Mouse (Mus musculus) forebrain, embryonic 12.5 days (tissue): Measurements from ENCODE around the gene Thnsl2. TPM values are rescaled to one million over a fixed set of nuclear protein-coding genes. Genes with fewer than 3 reads are reported as not detected.

Experiments used
- ATAC-seq: fragments of 200-750 bp; cut with Nextera tagmentation; 2 replicates; pipeline ENCODE4 v1.8.0; 2017; ENCODE audit warnings: moderate TSS enrichment; ENCODE audit not compliant: low FRiP score
- H3K27ac ChIP-seq: fragments of 300-500 bp; sonication (generic); 2 replicates; pipeline ENCODE4 v1.5.1; 2016; ENCODE audit warnings: mild to moderate bottlenecking
- H3K27me3 ChIP-seq: fragments of 300-500 bp; sonication (generic); 2 replicates; pipeline ENCODE4 v1.6.1; 2016; ENCODE audit warnings: mild to moderate bottlenecking
- H3K36me3 ChIP-seq: fragments of 300-500 bp; sonication (generic); replicated peaks from 2 replicates; pipeline ENCODE4 v1.6.1; 2016; ENCODE audit warnings: mild to moderate bottlenecking
- H3K4me1 ChIP-seq: fragments of 300-500 bp; sonication (generic); 2 replicates; pipeline ENCODE4 v1.6.1; 2016
- H3K4me2 ChIP-seq: fragments of 300-500 bp; sonication (generic); 2 replicates; pipeline ENCODE4 v1.6.1; 2016; ENCODE audit warnings: mild to moderate bottlenecking, moderate library complexity
- H3K4me3 ChIP-seq: fragments of 300-500 bp; sonication (generic); replicated peaks from 2 replicates; pipeline ENCODE4 v1.5.1; 2016; ENCODE audit warnings: mild to moderate bottlenecking
- H3K9ac ChIP-seq: fragments of 300-500 bp; sonication (generic); 2 replicates; pipeline ENCODE4 v1.6.1; 2016; ENCODE audit warnings: mild to moderate bottlenecking
- H3K9me3 ChIP-seq: fragments of 300-500 bp; sonication (generic); 2 replicates; pipeline ENCODE4 v1.6.1; 2016
- WGBS: fragments of 180-500 bp; shearing (Covaris S2); methylation state at CpG from one replicate; pipeline ENCODE4 v1.1.7; 2016; 5-methylcytosine and 5-hydroxymethylcytosine counted together
- polyA plus RNA-seq: library from polyadenylated mRNA; unstranded; fragments of >200 nt; fragmentation: Nextera tagmentation; extraction: Ambion mirVana; gene quantifications from 2 replicates; pipeline ENCODE4 v1.2.1, GENCODE M21; 2016

Gene Thnsl2
- polyA plus RNA-seq, 1 experiment from 2014 or later: 3.4 TPM

DNA sequence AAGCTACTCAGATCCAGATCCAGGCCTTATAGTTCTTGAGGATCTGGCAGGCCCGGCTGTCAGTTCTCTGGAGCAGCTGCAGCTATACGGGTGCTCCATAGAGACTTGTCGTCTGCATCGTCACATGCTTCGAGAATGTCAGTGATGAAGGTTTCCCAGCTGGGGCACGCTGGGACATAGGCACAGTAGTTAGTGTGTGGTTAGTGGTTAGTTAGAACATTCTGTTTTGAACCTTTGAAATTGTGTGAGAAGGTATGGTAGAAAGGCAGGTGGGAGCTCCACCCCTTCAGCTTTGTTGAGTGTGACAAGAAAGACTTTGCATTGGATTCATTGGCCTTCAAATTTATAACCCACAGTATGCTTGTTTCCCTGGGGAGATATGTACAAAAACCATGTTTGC is 10.6 kb upstream of the Thnsl2 start:
- H3K9ac ChIP-seq: no peak overlapping the region
- H3K9me3 ChIP-seq: 0 out of 2 replicates have a peak, but pooled peaks cover 3% of the 10 kb centered on the region
- ATAC-seq: no peak
- no peak overlapping the region for H3K4me2 ChIP-seq
- H3K36me3 ChIP-seq: no peaks in the 10 kb centered on the region
- H3K4me3 ChIP-seq: no peak overlapping the region
- no peaks in the 10 kb centered on the region for H3K27me3 ChIP-seq
- no peaks in the 10 kb centered on the region for H3K4me1 ChIP-seq
- H3K27ac ChIP-seq: no peak overlapping the region
- WGBS: 87% methylated on average over 6 of the region's 6 CpGs

DNA sequence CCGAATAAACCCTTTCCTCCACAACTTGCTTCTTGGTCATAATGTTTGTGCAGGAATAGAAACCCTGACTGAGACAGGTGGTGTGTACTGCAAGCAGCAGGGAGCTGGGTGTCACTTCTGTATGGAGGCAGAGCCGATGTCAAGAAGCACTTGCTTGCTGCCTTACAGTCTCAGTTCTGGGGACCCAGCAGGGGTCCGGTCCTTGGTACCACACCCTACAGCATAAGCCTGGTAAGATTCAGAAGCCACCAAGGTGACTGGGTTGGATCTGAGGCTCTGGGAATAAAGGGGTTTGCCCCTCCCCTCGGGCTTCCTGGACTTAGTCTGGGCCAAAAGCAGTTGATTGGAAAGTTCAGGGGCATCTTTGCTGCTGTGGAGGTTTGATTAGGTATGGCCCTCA is 9.2 kb upstream of the Thnsl2 start:
- Histone ChIP-seq H3K4me1 (no peaks in the 10 kb centered on the region), H3K9me3 (0 out of 2 replicates have a peak, but pooled peaks cover 2% of the 10 kb centered on the region), H3K36me3 (no peaks in the 10 kb centered on the region), H3K9ac (no peak overlapping the region), H3K4me2 (no peak overlapping the region), H3K27me3 (no peaks in the 10 kb centered on the region), H3K27ac (no peak overlapping the region), H3K4me3 (no peak overlapping the region)
- 93% methylated on average over 4 of the region's 4 CpGs for WGBS
- no peak for ATAC-seq

DNA sequence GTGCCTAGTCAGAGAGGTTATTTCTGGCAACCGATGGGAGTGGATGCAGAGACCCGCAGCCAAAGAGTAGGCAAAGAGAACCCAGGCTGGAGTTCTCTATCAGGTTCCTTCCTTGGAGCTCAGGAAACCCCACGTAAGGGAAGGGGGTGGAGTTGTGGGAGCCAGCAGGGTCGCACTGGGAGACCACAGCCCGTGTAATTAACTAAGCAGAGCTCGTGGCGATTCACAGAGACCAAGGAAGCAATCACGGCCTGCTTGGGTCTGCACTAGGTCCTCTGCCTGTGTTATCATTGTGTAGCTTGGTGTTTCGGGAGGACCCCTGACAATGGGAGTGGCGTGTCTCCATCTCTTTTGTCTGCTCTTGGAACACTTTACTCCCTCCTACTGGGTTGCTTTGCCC is 6.9 kb upstream of the Thnsl2 start:
- Histone ChIP-seq H3K27ac (no peak overlapping the region), H3K9me3 (no peaks in the 10 kb centered on the region), H3K36me3 (no peaks in the 10 kb centered on the region), H3K4me1 (no peaks in the 10 kb centered on the region), H3K4me2 (no peak overlapping the region), H3K4me3 (no peak overlapping the region), H3K27me3 (no peaks in the 10 kb centered on the region), H3K9ac (no peak overlapping the region)
- 25% methylated on average over 10 of the region's 10 CpGs for WGBS
- ATAC-seq: no peak

DNA sequence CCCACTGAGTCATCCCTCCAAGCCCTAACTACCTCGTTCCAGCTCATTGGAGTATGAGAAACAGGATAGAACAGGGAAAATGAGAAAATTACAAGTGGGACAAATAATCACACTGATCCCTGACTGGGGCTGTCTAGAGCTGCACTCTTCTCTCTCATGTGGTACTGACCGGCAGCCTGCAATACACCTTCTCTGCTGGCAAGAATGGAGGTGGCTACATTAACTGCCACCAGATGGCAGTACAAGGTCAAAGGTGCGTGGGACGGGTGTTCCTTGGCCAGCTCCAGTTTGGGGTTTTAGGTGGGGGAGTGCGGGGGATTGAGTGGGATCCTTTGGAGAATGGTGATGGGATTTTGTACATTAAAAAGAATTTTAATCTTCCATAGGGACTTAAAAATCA is 5.3 kb upstream of the Thnsl2 start:
- no peak overlapping the region for H3K27ac ChIP-seq
- H3K4me1 ChIP-seq: no peaks in the 10 kb centered on the region
- H3K9ac ChIP-seq: no peak overlapping the region
- no peaks in the 10 kb centered on the region; the same call in 1 of the 2 replicates for H3K27me3 ChIP-seq
- no peaks in the 10 kb centered on the region for H3K9me3 ChIP-seq
- no peak overlapping the region for H3K4me3 ChIP-seq
- no peak overlapping the region for H3K4me2 ChIP-seq
- no peaks in the 10 kb centered on the region for H3K36me3 ChIP-seq
- ATAC-seq: peak; percentile 49; the same call in 1 of the 2 replicates
- WGBS: 14% methylated on average over 5 of the region's 5 CpGs

DNA sequence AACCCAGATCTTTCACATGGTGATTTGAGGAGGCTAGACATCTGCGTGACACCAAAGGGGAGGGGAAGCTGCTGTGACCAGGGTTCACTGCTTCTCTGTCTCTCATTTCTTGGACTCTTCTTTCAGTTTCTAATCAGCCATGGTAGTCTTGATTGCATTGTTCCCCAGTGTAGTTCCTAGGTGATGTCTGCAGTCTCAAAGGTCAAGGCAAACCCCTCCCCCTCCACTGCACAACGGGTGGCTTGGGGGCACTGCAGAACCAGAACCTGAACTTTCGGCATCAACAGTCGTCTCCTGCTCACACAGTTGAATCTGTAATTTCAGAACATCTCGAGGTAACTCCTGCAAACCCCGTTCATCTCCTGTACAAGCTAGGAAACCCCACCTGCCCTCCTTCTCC is 4.1 kb upstream of the Thnsl2 start:
- Histone ChIP-seq H3K4me2 (no peak overlapping the region), H3K36me3 (no peaks in the 10 kb centered on the region), H3K4me3 (no peak overlapping the region), H3K9me3 (no peaks in the 10 kb centered on the region), H3K27me3 (no peaks in the 10 kb centered on the region; the same call in 1 of the 2 replicates), H3K4me1 (no peaks in the 10 kb centered on the region), H3K27ac (no peak overlapping the region), H3K9ac (no peak overlapping the region)
- no peak for ATAC-seq
- WGBS: 77% methylated on average over 6 of the region's 6 CpGs

DNA sequence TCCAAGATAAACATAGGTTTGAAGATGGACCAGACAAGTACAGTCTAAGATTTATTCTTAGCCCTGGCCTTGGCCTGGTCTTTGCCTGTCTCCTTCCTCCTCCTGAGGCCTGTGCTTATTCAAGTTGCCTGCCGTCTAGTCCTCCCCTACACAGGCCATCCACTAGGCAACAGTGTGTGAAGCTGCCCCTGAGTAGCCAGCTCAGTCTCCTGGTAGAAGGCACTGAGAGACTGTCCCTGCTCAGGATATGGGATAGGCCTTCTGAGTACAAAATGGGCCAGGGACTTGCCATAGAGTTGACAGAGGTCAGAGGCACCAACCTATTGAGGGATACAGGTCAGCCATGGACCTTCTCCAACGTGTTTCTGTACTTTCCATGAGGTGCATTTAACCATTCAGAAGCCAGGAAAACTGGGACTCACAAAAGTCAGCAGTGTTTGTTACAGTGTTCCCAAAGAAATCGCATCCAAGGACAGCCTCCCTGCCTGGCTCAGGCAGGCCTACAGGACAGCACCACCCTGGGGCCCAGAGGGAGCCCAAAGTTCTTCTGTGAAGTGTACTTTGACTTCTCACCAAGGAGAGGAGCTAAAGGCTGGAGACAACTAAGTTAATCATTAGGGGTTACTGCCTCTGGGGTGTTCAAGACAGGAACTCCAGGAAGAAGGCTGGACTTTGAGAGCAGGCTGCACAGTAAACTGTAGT is 1.2 kb upstream of the Thnsl2 start:
- Histone ChIP-seq H3K9ac (no peak overlapping the region), H3K27me3 (peaks cover 4% of the 10 kb centered on the region), H3K4me2 (no peak overlapping the region), H3K36me3 (no peaks in the 10 kb centered on the region), H3K4me3 (no peak overlapping the region), H3K4me1 (no peaks in the 10 kb centered on the region), H3K27ac (no peak overlapping the region), H3K9me3 (no peaks in the 10 kb centered on the region)
- 61% methylated on average over 3 of the region's 3 CpGs for WGBS
- ATAC-seq: no peak

DNA sequence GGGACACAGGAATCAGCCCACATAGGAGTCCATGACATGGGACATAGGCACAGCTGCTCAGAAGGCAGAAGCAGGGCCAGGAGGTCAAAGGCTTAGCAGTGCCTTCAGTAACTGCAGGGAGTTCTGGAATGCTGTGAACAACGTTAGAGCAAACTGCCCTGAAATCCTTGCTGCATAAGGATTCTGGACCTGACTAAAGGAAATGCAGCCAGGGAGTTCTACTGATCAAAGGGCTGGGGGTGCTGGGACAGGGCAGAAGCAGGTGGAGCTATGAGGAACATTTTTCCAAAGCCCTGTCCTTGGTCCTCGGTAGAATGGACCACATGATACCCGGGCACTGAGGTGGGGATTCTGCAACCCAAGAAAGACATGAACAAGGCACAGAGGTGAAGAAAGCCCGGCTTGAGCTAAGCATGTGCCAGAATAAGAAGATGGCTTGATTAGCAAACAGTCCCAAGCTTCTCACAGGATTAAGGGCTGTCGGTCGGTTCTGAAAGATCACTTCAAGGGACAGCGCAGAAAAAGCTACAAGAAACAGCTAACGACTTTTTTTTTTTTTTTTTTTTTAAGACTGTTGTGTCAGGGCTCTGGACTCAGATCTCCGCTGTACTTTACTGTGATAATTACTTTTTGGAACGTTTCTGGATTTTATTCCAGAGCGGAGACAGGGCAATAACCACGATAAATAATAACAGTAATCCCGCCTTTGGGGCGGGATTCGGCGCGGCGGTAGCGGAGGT is 915 bp downstream of the Thnsl2 start:
- H3K4me2 ChIP-seq: peak overlapping the region; percentile 84
- H3K9ac ChIP-seq: peak overlapping the region; percentile 72
- H3K9me3 ChIP-seq: no peaks in the 10 kb centered on the region
- H3K4me1 ChIP-seq: no peaks in the 10 kb centered on the region
- H3K36me3 ChIP-seq: no peaks in the 10 kb centered on the region
- H3K27me3 ChIP-seq: peaks cover 4% of the 10 kb centered on the region
- H3K4me3 ChIP-seq: peak overlapping the region; percentile 58
- ATAC-seq: no peak
- 2% methylated on average over 19 of the region's 19 CpGs for WGBS
- H3K27ac ChIP-seq: no peak overlapping the region

DNA sequence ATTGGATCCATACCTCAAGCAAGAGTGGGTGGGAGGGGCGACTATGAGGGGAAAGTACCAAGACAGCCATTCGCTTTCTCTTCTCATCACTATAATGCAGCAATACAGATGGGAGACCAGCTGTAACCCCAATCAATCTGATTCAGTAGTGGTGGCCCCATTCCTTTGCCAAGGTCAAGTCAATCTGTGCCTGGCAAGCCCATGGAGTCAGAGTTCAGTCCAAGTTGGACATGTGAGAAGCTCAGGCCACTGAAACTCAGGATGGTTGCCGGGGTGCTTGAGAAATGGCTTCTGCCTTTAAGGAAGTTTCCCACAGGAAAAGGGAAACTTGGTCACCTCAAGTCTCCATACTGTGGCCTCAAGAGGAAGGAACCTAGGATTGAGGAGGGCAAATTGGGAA is 9.2 kb downstream of the Thnsl2 start:
- H3K4me3 ChIP-seq: no peak overlapping the region
- no peak overlapping the region for H3K4me2 ChIP-seq
- 84% methylated on average over 3 of the region's 3 CpGs for WGBS
- no peak overlapping the region for H3K9ac ChIP-seq
- H3K27ac ChIP-seq: no peak overlapping the region
- H3K4me1 ChIP-seq: no peaks in the 10 kb centered on the region
- no peaks in the 10 kb centered on the region for H3K27me3 ChIP-seq
- H3K36me3 ChIP-seq: no peaks in the 10 kb centered on the region
- H3K9me3 ChIP-seq: no peaks in the 10 kb centered on the region
- ATAC-seq: no peak

DNA sequence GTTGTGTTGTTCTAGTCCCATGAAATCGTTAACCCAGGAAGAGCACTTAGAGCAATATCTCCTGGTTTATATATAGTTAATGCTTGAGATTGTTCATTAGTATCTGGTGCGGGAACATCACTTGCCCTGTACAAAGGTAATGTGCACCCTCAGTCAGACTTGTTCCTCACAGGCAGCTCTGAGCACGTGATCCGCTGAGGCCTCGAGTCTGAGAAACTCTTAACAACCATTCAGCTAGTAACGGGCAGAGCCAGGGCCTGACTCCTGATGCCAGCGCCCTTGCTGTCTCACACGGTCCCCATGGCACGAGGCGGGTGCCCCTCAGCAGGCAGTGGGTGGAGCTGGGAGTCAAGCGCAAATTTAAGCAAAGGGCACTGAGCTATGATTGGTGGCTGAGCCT is 10.7 kb downstream of the Thnsl2 start:
- H3K4me3 ChIP-seq: no peak overlapping the region
- no peaks in the 10 kb centered on the region for H3K27me3 ChIP-seq
- no peaks in the 10 kb centered on the region for H3K9me3 ChIP-seq
- ATAC-seq: no peak
- no peaks in the 10 kb centered on the region for H3K4me1 ChIP-seq
- WGBS: 79% methylated on average over 11 of the region's 11 CpGs
- no peak overlapping the region for H3K27ac ChIP-seq
- no peak overlapping the region for H3K4me2 ChIP-seq
- no peaks in the 10 kb centered on the region for H3K36me3 ChIP-seq
- no peak overlapping the region for H3K9ac ChIP-seq

DNA sequence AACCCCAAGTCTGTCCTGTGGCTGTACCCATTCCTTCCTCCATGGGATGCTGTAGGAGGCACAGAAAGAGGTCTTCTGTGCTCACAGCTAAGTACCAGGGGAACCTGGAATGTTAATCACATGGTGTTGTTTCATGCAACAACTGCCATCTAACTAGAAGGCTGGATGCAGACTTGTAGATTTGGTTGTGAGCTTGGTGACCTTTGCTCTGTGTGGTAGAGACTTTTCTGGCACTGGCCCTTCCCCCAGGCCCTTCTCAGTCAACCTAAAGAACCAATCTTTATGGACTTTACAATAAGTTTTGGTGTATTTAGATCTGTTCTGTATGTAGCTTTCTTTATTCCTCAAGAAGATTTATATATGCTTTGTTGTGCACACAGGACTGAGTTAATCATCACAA is 13.2 kb downstream of the Thnsl2 start:
- Histone ChIP-seq H3K4me2 (no peak overlapping the region), H3K27me3 (no peaks in the 10 kb centered on the region), H3K27ac (no peak overlapping the region), H3K9ac (no peak overlapping the region), H3K9me3 (no peaks in the 10 kb centered on the region), H3K4me1 (no peaks in the 10 kb centered on the region), H3K36me3 (no peaks in the 10 kb centered on the region), H3K4me3 (no peak overlapping the region)
- no peak for ATAC-seq

DNA sequence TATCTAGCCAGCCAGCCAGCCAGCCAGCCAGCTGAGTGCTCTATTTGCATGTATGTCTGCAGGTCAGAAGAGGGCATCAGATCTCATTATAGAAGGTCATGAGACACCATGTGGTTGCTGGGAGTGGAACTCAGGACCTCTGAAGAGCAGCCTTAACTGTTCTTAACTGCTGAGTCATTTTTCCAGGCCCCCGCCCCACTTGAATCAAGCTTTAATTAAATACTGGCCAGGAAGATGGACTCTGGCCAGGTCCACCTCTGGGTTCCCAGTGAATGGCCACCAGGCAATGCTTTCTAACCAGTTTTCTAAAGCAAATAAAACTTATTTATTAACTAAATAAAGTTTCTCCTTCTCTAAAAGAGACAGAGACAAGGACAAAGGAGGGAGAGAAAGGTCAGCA is 14.0 kb downstream of the Thnsl2 start:
- H3K4me1 ChIP-seq: no peaks in the 10 kb centered on the region
- H3K9ac ChIP-seq: no peak overlapping the region
- WGBS: 85% methylated on average over 1 of the region's 1 CpGs
- no peak for ATAC-seq
- no peak overlapping the region for H3K4me3 ChIP-seq
- H3K27me3 ChIP-seq: no peaks in the 10 kb centered on the region
- H3K9me3 ChIP-seq: no peaks in the 10 kb centered on the region
- no peaks in the 10 kb centered on the region for H3K36me3 ChIP-seq
- no peak overlapping the region for H3K4me2 ChIP-seq
- no peak overlapping the region for H3K27ac ChIP-seq

DNA sequence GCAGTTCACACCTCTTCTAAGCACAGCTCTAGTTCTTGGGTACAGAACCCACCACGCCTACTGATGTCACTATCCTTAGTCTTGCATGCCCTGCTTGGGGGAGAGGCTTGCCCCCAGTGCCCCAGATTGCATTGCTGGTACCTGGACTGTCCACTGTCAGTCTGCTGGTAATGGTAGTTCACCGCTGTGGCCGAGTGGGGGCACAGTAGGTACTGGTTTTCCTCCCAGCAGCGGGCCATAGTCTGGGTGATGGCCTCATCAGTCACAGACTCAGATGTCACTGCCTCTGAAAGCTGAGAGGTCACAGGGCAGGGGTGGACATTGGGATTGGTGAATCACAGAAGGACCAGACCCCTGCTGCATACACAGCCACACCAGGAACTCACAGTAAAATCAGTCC is 15.2 kb downstream of the Thnsl2 start:
- no peak for ATAC-seq
- H3K9ac ChIP-seq: no peak overlapping the region
- H3K36me3 ChIP-seq: no peaks in the 10 kb centered on the region
- no peaks in the 10 kb centered on the region for H3K4me1 ChIP-seq
- no peaks in the 10 kb centered on the region for H3K9me3 ChIP-seq
- no peak overlapping the region for H3K4me2 ChIP-seq
- no peaks in the 10 kb centered on the region for H3K27me3 ChIP-seq
- WGBS: 33% methylated on average over 4 of the region's 4 CpGs
- H3K27ac ChIP-seq: no peak overlapping the region
- no peak overlapping the region for H3K4me3 ChIP-seq

DNA sequence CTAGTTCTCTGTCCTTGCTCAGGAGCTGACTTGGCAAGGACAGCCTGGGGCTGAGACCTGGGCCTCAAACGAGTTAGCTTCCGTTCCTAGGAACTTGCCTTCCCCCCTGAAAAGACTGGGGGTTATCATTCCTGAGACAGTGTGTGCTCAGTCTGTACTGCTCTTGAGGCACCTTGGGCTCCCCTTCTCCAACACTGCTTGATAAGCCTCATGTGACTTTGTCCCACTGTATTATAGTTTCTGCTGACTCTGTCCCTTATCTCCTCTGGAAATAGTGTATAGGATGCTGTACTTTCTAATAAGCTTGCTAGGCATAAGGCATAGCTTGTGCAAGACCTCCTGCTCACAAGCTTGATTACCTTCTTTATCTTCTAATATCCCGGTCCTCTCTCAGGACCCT is 17.9 kb downstream of the Thnsl2 start:
- H3K27me3 ChIP-seq: no peaks in the 10 kb centered on the region
- no peak overlapping the region for H3K4me3 ChIP-seq
- H3K9ac ChIP-seq: no peak overlapping the region
- H3K36me3 ChIP-seq: no peaks in the 10 kb centered on the region
- no peak overlapping the region for H3K27ac ChIP-seq
- H3K9me3 ChIP-seq: no peaks in the 10 kb centered on the region
- no peak overlapping the region for H3K4me2 ChIP-seq
- no peak for ATAC-seq
- no peaks in the 10 kb centered on the region for H3K4me1 ChIP-seq
- 62% methylated on average over 3 of the region's 3 CpGs for WGBS
